Mouse (Mus musculus): ENCODE results near the gene Arid3a. TPM values are rescaled to one million over a fixed set of nuclear protein-coding genes. Genes with fewer than 3 reads are reported as not detected.

Arid3a gene
- total RNA-seq, 2 experiments from 2014 or later, result 1.0 to 1.1 TPM

- peak; percentile 52 to 76 for DNase-seq
Observed at GRCm38 (mm10) chr10:79927324-79928029, 634 bp downstream of the Arid3a start.

- DNase-seq, result peak; percentile 35 to 36
Observed at GRCm38 (mm10) chr10:79928030-79928694, 1.3 kb downstream of the Arid3a start.

- DNase-seq, result no peak
Observed at GRCm38 (mm10) chr10:79928907-79929701, 2.3 kb downstream of the Arid3a start.

- DNase-seq, result peak in 1 of 2 experiments; percentile 13
Observed at GRCm38 (mm10) chr10:79929967-79930825, 3.4 kb downstream of the Arid3a start.

GRCm38 (mm10) chr10:79930826-79931186 lies 4.0 kb downstream of the Arid3a start:
- DNase-seq, result no peak

- DNase-seq, result no peak
Observed at GRCm38 (mm10) chr10:79931797-79932196, 5.0 kb downstream of the Arid3a start.

- peak; percentile 76 to 86 for DNase-seq
Observed at GRCm38 (mm10) chr10:79932736-79933135, 5.9 kb downstream of the Arid3a start.

- peak; percentile 35 to 36 for DNase-seq
Observed at GRCm38 (mm10) chr10:79933145-79933679, 6.4 kb downstream of the Arid3a start.

GRCm38 (mm10) chr10:79933861-79934260 lies 7.0 kb downstream of the Arid3a start:
- DNase-seq, result no peak

GRCm38 (mm10) chr10:79934272-79934721 lies 7.5 kb downstream of the Arid3a start:
- peak; percentile 93 to 95 for DNase-seq

GRCm38 (mm10) chr10:79934794-79935569 lies 8.1 kb downstream of the Arid3a start:
- peak; percentile 38 to 40 for DNase-seq

GRCm38 (mm10) chr10:79936284-79936910 lies 9.6 kb downstream of the Arid3a start:
- DNase-seq, result no peak

- DNase-seq, result peak; percentile 85 to 90
Observed at GRCm38 (mm10) chr10:79936911-79937441, 10.1 kb downstream of the Arid3a start.

GRCm38 (mm10) chr10:79937775-79938526 lies 11.1 kb downstream of the Arid3a start:
- no peak for DNase-seq

- DNase-seq, result peak in 1 of 2 experiments; percentile 79
Observed at GRCm38 (mm10) chr10:79940749-79941148, 13.9 kb downstream of the Arid3a start.

- DNase-seq, result no peak
Observed at GRCm38 (mm10) chr10:79942988-79943387, 16.1 kb downstream of the Arid3a start.

GRCm38 (mm10) chr10:79943471-79943901 lies 16.6 kb downstream of the Arid3a start:
- no peak for DNase-seq

GRCm38 (mm10) chr10:79945507-79946234 lies 18.8 kb downstream of the Arid3a start:
- DNase-seq, result no peak
